Mouse (Mus musculus) neural tube, embryonic 12.5 days (tissue): ENCODE measurements at regions not wholly inside any gene's neighbourhood (a gene's known extent, or its start where the extent isn't known, plus 50 kb on each side); places are given as distances from the start of the nearest gene placed in this dataset.

Experiments
- ATAC-seq: fragments of 200-750 bp; cut with Nextera tagmentation; 2 replicates; pipeline ENCODE4 v1.8.0; 2017; ENCODE audit warnings: low read depth, mild to moderate bottlenecking, moderate TSS enrichment, moderate library complexity; ENCODE audit not compliant: low FRiP score
- H3K27ac ChIP-seq: fragments of 300-500 bp; sonication (generic); 2 replicates; pipeline ENCODE4 v1.5.1; 2016
- H3K27me3 ChIP-seq: fragments of 300-500 bp; sonication (generic); replicated peaks from 2 replicates; pipeline ENCODE4 v1.6.1; 2016; ENCODE audit warnings: mild to moderate bottlenecking
- H3K36me3 ChIP-seq: fragments of 300-500 bp; sonication (generic); 2 replicates; pipeline ENCODE4 v1.6.1; 2016; ENCODE audit warnings: mild to moderate bottlenecking
- H3K4me1 ChIP-seq: fragments of 300-500 bp; sonication (generic); 2 replicates; pipeline ENCODE4 v1.6.1; 2016
- H3K4me2 ChIP-seq: fragments of 300-500 bp; sonication (generic); replicated peaks from 2 replicates; pipeline ENCODE4 v1.6.1; 2016; ENCODE audit warnings: mild to moderate bottlenecking
- H3K4me3 ChIP-seq: fragments of 300-500 bp; sonication (generic); 2 replicates; pipeline ENCODE4 v1.5.1; 2016
- H3K9ac ChIP-seq: fragments of 300-500 bp; sonication (generic); 2 replicates; pipeline ENCODE4 v1.6.1; 2016; ENCODE audit warnings: mild to moderate bottlenecking
- H3K9me3 ChIP-seq: fragments of 300-500 bp; sonication (generic); 2 replicates; pipeline ENCODE4 v1.6.1; 2016; ENCODE audit warnings: mild to moderate bottlenecking
- WGBS: fragments of 180-500 bp; shearing (Covaris S2); methylation state at CpG from one replicate; pipeline ENCODE4 v1.1.7; 2016; 5-methylcytosine and 5-hydroxymethylcytosine counted together

DNA sequence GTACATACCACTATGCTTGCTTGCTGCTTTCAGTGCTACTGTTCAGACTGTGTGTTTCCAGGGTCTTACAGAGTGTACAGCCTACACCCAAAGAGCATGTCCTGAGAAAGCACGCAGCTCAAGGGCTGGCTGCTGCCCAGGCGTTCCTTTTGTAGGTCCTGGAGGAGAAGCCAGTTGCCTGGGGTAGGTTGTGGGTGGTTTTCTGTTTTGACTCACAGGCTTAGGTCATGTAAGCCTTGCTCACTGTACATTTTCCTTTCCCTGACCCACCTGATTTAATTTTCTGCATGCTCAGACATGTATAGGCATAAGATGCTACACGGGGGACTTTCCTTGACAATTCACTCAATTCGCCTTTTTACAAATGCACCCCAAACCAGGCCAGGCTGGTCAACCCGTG lies 172.9 kb upstream of the Wdfy3 start:
- Histone ChIP-seq H3K4me3 (no peak overlapping the region), H3K9me3 (no peaks in the 10 kb centered on the region), H3K9ac (no peak overlapping the region), H3K36me3 (no peaks in the 10 kb centered on the region), H3K27me3 (no peaks in the 10 kb centered on the region), H3K4me1 (no peaks in the 10 kb centered on the region), H3K27ac (no peak overlapping the region), H3K4me2 (no peak overlapping the region)
- 80% methylated on average over 5 of the region's 5 CpGs for WGBS
- ATAC-seq, result no peak

DNA sequence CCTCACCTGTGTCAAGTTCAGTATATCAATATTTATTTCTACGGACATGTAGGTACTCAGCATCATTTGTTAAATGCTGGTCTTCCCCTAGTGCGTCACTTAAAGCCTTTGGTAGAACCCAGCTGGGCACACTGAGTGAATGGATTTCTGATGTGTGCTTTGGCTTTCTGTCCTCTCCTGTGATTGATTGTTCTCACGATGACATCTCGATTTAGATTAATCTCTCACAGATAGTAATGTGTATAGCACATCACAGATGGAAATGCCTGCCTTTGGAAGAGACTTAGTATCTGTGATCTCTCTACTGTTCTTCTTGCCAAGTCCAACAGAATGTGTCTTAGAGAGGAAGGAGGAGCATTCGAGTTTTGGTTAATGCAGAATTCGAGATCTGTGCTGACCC lies 175.0 kb upstream of the Wdfy3 start:
- no peak for ATAC-seq
- no peaks in the 10 kb centered on the region for H3K9me3 ChIP-seq
- H3K4me2 ChIP-seq, result no peak overlapping the region
- no peaks in the 10 kb centered on the region for H3K4me1 ChIP-seq
- H3K4me3 ChIP-seq, result no peak overlapping the region
- H3K9ac ChIP-seq, result no peak overlapping the region
- H3K27me3 ChIP-seq, result no peaks in the 10 kb centered on the region
- H3K27ac ChIP-seq, result no peak overlapping the region
- no peaks in the 10 kb centered on the region for H3K36me3 ChIP-seq
- WGBS, result 90% methylated on average over 6 of the region's 6 CpGs

DNA sequence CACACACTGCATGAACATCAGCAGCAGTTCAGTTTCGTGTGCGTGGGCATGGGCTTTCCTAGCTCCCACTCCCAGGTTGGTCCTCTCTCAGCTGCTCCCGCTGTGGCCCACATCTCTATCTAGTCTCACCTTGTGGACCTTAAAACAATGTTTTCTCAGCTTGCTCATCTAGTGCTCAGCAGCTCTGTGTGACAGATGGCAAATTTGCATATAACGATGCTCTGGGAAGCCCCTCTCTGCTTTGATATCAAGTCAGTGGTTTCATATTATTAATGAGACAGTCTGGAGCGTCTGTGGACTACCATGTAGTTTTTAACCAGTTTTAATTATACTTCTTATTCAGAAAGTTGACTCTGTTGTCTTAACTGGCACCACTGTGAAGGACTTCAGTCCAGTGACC lies 179.0 kb upstream of the Wdfy3 start:
- Histone ChIP-seq H3K4me2 (no peak overlapping the region), H3K27me3 (no peaks in the 10 kb centered on the region), H3K9me3 (no peaks in the 10 kb centered on the region), H3K27ac (no peak overlapping the region), H3K9ac (no peak overlapping the region), H3K4me3 (no peak overlapping the region), H3K4me1 (no peaks in the 10 kb centered on the region), H3K36me3 (no peaks in the 10 kb centered on the region)
- no peak for ATAC-seq
- 79% methylated on average over 5 of the region's 5 CpGs for WGBS

DNA sequence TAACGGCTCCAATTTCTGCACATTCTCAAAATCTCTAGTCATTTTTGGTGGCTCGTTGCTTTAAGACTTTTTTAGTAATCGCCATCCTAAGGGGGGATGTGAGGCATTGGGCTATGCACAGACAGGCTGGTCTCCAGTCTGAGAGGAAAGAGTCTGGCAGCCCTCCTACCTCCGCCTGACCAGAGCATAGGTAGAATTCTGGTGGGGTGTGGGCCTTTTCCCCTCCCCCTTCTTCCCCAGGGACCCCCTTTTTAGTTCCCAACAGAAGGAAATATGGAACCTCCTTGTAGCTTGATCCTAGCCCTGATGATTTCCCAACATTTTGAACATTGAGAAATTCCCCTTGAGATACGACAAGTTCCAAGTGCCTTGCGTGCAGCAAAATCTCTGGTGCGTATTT lies 181.4 kb upstream of the Wdfy3 start:
- 91% methylated on average over 7 of the region's 7 CpGs for WGBS
- no peak for ATAC-seq
- Histone ChIP-seq H3K27me3 (no peaks in the 10 kb centered on the region), H3K9ac (no peak overlapping the region), H3K9me3 (no peaks in the 10 kb centered on the region), H3K4me1 (no peaks in the 10 kb centered on the region), H3K4me2 (no peak overlapping the region), H3K36me3 (no peaks in the 10 kb centered on the region), H3K4me3 (no peak overlapping the region), H3K27ac (no peak overlapping the region)

DNA sequence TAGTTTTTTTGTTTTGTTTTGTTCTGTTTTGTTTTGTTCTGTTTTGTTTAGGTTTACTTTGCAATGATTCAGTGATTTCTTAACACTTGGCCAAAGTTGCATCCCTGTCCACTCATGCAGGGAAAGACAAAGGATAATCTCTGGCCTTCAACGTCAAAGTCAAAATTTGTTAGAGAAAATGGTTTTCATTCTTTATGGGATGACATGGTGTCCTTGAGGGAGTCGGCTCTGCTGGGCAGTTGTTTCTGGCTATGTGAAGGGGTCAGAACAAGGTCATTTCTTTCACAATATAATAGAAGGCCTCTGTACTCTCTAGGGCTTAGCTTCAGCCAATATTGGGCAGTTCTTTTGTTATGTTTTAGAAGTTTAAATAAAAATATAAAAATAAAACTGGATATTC lies 184.1 kb upstream of the Wdfy3 start:
- Histone ChIP-seq H3K9ac (no peak overlapping the region), H3K4me2 (no peak overlapping the region), H3K9me3 (no peaks in the 10 kb centered on the region), H3K27ac (no peak overlapping the region), H3K27me3 (no peaks in the 10 kb centered on the region), H3K4me1 (no peaks in the 10 kb centered on the region), H3K4me3 (no peak overlapping the region), H3K36me3 (no peaks in the 10 kb centered on the region)
- no peak for ATAC-seq
- WGBS, result 15% methylated on average over 2 of the region's 2 CpGs

DNA sequence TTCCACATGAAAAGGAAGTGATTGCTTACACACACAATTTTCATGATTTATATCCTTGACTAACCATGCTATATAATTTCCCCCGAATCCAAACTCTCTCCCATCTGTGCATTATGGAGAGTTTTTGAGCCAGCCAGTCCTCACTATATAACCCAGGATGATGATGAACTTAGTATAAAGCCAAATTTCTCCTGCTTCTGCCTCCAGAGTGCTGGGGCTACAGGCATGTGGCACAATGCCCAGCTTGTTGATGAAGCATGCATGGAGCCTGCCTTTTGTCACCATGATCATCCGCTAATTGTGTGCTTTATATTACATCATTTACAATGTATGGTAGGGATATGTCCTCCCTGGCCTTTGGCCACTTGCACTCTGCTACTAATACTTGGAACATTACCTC lies 187.4 kb upstream of the Wdfy3 start:
- ATAC-seq, result no peak
- H3K9ac ChIP-seq, result no peak overlapping the region
- H3K4me3 ChIP-seq, result no peak overlapping the region
- no peaks in the 10 kb centered on the region for H3K27me3 ChIP-seq
- H3K9me3 ChIP-seq, result no peaks in the 10 kb centered on the region
- H3K27ac ChIP-seq, result no peak overlapping the region
- no peaks in the 10 kb centered on the region for H3K4me1 ChIP-seq
- WGBS, result 81% methylated on average over 2 of the region's 2 CpGs
- H3K4me2 ChIP-seq, result no peak overlapping the region
- H3K36me3 ChIP-seq, result no peaks in the 10 kb centered on the region

DNA sequence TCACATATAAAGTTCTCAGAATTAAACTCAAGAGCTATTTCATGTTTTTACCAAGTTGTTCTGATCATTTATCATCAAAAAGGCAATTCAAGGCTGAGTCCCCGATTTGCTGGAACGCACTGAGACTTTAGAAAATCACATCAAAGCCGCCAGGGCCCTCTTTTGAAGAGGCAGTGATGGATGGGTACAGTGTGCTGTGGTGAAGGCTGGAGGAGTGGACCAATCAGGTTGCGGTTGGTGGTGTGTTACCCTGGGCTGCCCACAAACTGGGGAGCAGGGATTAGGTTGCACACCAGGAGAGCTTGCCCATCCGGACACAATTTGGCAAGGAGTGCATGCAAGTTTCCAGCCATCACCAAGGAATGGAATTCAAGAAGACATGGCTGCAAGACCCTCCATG lies 191.9 kb upstream of the Wdfy3 start:
- H3K9ac ChIP-seq, result no peak overlapping the region
- no peak overlapping the region for H3K4me3 ChIP-seq
- no peak for ATAC-seq
- no peak overlapping the region for H3K27ac ChIP-seq
- H3K36me3 ChIP-seq, result no peaks in the 10 kb centered on the region
- WGBS, result 78% methylated on average over 5 of the region's 5 CpGs
- H3K4me1 ChIP-seq, result no peaks in the 10 kb centered on the region
- H3K4me2 ChIP-seq, result no peak overlapping the region
- no peaks in the 10 kb centered on the region for H3K27me3 ChIP-seq
- no peaks in the 10 kb centered on the region for H3K9me3 ChIP-seq

DNA sequence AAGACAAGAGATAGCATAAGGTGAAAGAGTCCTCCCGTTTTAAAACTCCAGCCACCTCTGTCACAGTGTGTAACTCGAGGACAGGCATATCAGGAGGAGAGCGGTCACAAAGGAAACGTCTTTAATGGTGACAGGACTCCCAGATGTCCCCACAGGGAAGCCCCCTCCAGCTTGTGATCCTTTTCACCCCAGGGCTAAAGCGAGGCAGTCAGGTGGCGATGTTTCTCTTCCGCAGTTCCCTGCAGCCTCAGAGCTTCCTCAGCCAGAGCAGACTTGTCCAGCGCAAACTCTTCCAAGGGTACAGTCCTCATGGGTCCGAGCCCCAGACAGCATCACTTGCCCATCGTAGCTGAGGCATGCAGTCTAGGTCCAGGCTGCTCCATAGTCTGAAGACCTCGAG lies 196.7 kb upstream of the Wdfy3 start:
- H3K4me2 ChIP-seq, result no peak overlapping the region
- WGBS, result 63% methylated on average over 11 of the region's 11 CpGs
- no peaks in the 10 kb centered on the region for H3K4me1 ChIP-seq
- no peak overlapping the region for H3K4me3 ChIP-seq
- no peaks in the 10 kb centered on the region for H3K27me3 ChIP-seq
- H3K9me3 ChIP-seq, result no peaks in the 10 kb centered on the region
- H3K27ac ChIP-seq, result no peak overlapping the region
- no peak for ATAC-seq
- H3K36me3 ChIP-seq, result no peaks in the 10 kb centered on the region
- no peak overlapping the region for H3K9ac ChIP-seq

DNA sequence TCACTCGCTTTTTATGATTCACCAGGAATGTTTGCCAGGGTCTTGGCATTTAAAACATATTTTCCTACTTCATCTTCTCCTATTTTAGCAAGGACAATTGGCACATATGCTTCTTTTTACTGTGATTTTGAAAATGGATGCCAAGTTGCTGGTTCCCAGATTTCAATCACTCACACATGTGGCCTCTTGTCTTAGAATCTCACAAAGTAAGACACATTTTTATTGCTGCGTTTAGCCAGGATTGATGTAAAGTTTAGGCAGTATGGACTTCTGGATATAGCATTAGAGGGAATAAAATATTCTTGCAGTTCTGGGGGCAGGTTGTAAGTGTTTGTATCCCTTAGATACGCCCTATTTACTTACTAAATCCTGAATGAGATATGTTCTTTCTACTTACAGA lies 197.4 kb upstream of the Wdfy3 start:
- Histone ChIP-seq H3K36me3 (no peaks in the 10 kb centered on the region), H3K9me3 (no peaks in the 10 kb centered on the region)
- WGBS, result 86% methylated on average over 3 of the region's 3 CpGs

DNA sequence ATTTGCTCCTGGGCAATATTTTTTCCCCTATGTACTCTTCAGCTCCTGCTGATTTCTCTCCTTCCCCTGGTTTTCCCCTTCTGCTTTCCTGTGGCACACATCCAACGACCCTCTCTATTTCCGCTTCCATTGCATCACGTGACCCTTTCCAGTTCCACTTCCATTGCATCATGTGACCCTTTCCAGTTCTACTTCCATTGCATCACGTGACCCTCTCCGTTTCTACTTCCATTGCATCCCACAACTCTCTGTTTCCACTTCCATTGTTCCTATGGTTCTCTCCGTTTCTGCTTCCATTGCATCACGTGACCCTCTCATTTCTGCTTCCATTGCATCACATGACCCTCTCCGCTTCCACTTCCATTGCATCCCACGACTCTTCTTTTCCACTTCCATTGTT lies 199.5 kb upstream of the Wdfy3 start:
- Histone ChIP-seq H3K36me3 (no peaks in the 10 kb centered on the region), H3K4me1 (no peaks in the 10 kb centered on the region), H3K4me3 (no peak overlapping the region), H3K9ac (no peak overlapping the region), H3K27me3 (no peaks in the 10 kb centered on the region), H3K27ac (no peak overlapping the region), H3K4me2 (no peak overlapping the region), H3K9me3 (no peaks in the 10 kb centered on the region)
- ATAC-seq, result no peak
- 90% methylated on average over 9 of the region's 9 CpGs for WGBS

More for the DNA sequence above, 197.4 kb upstream of the Wdfy3 start:
- no peak for ATAC-seq
- H3K27me3 ChIP-seq, result no peaks in the 10 kb centered on the region
- no peak overlapping the region for H3K4me3 ChIP-seq
- no peak overlapping the region for H3K4me2 ChIP-seq
- H3K27ac ChIP-seq, result no peak overlapping the region
- no peak overlapping the region for H3K9ac ChIP-seq
- no peaks in the 10 kb centered on the region for H3K4me1 ChIP-seq

DNA sequence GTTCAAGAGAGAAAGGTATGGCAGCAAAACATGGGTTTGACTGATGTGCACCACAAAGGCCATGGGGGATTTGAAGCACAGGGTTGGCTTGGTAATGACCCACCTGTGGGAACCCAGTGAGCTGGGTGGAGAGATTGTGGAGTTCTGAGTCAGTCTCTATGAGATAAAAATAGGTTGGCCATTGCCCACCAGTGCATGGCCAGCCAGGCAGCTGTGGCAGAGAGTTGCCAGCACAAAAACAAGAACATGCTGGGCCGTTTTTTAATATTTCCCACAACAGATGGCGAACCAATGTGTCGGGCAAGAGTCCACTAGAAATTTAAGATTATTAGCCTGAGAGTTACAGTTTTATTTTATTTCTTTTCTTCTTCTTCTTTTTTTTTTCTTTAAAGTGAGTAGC lies 205.6 kb upstream of the Arhgap24 start:
- Histone ChIP-seq H3K4me2 (no peak overlapping the region), H3K27ac (no peak overlapping the region), H3K9me3 (no peaks in the 10 kb centered on the region), H3K4me1 (no peaks in the 10 kb centered on the region), H3K27me3 (no peaks in the 10 kb centered on the region), H3K9ac (no peak overlapping the region), H3K4me3 (no peak overlapping the region), H3K36me3 (no peaks in the 10 kb centered on the region)
- WGBS, result 93% methylated on average over 3 of the region's 3 CpGs
- no peak for ATAC-seq

DNA sequence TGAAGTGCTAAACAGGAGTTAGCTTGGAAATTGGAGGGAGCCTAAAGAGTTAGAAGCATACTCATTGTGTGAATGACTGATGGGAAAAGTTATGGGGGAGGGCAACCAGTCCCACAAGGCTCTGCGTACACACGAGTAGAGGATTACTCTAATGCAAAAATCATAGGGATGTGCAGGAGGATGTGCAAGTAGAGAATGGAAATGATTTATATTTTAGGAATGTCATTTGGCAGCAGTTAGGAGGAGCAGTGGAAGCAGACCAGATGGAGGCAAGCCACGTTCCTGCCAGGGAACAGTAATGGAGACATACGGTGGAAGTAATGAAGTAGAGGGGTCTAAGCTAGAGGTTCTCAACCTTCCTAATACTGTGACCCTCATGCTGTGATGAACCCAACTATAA lies 194.1 kb upstream of the Arhgap24 start:
- Histone ChIP-seq H3K4me3 (no peak overlapping the region), H3K36me3 (no peaks in the 10 kb centered on the region), H3K9ac (no peak overlapping the region), H3K4me1 (no peaks in the 10 kb centered on the region), H3K4me2 (no peak overlapping the region), H3K27ac (no peak overlapping the region), H3K27me3 (no peaks in the 10 kb centered on the region), H3K9me3 (no peaks in the 10 kb centered on the region)
- no peak for ATAC-seq
- 81% methylated on average over 4 of the region's 4 CpGs for WGBS

DNA sequence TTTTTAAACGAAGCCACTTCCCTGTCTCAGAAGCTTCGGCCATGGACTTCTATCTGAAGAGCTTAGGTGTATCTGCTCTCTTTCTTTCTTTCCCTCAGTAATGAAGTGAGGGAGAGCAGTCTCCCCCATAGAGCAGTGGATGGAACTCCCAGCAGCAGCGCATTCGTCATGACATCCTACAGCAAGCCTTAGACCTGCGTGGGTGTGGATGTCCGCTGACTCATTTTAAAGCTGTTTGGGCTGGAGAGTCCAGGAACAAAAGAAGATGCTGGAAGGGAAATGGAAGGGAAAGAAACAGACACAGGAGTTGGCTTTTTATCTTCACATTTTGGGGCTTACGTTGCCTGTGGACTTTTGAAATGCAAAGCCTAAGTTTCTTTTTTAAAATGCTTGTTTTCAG lies 190.3 kb upstream of the Arhgap24 start:
- ATAC-seq, result no peak
- Histone ChIP-seq H3K27ac (no peak overlapping the region), H3K36me3 (no peaks in the 10 kb centered on the region), H3K4me3 (no peak overlapping the region), H3K4me1 (no peaks in the 10 kb centered on the region), H3K9ac (no peak overlapping the region), H3K9me3 (no peaks in the 10 kb centered on the region), H3K4me2 (no peak overlapping the region), H3K27me3 (no peaks in the 10 kb centered on the region)
- 91% methylated on average over 7 of the region's 7 CpGs for WGBS

DNA sequence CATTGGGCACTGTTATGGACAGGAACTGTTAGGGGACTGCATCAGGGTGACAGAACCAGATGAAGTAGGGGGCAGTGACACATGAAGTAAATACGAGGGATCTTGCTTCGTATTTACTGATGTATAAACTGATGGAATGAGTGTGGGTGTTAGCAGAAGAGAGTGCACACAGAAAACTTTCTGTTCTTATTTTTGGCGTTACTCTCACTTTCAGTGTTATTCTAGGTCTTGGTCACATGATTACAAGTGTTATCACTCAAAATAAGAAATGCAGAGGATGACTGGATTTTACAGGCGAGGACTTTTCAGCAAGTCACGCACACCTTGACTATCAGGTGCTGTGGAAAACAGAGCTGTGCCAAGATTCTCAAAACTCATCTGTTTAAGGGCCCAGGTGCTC lies 185.6 kb upstream of the Arhgap24 start:
- no peak for ATAC-seq
- WGBS, result 89% methylated on average over 5 of the region's 5 CpGs
- no peak overlapping the region for H3K4me3 ChIP-seq
- H3K4me2 ChIP-seq, result no peak overlapping the region
- no peak overlapping the region for H3K27ac ChIP-seq
- H3K9me3 ChIP-seq, result no peaks in the 10 kb centered on the region
- H3K9ac ChIP-seq, result no peak overlapping the region
- H3K36me3 ChIP-seq, result no peaks in the 10 kb centered on the region
- no peaks in the 10 kb centered on the region for H3K4me1 ChIP-seq
- H3K27me3 ChIP-seq, result no peaks in the 10 kb centered on the region
